Mouse (Mus musculus): Measurements from ENCODE around the gene Pnn.

DNA sequence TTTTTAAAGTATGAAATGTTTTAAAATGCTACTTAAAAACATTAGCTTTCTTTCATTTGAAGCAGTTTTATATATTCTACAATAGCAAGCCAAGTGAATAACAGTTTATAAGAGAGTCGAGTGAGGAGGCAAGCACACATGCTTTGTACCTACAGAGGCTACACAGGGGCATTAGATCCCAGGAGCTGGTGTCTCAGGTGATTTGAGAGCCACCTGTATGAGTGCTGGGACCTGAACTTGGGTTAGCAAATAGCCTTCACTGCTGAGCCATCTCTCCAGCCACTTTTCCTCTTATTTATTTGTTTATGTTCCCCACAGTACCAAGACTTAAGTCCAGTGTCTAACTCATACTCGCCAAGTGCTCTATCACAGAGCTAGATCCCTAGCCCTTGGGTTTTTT, 46.8 kb upstream of the Pnn start:
- TF ChIP-seq POLR2A (IDR thresholded peaks at IDR 0.05; ENCODE audit: low read depth, low read length) (no peak), CTCF (IDR thresholded peaks at IDR 0.05; ENCODE audit: extremely low read depth, insufficient read length, insufficient replicate concordance, low read depth, low read length) (no peak)
